Mouse (Mus musculus) kidney, postnatal 0 days (tissue): ENCODE data around the gene Podnl1. TPM values are rescaled to one million over a fixed set of nuclear protein-coding genes. Genes with fewer than 3 reads are reported as not detected.
A peak's percentile ranks its signal among the peaks of the same experiment; 100 is the strongest.

Experiments
- ATAC-seq: fragments of 200-750 bp; cut with Nextera tagmentation; replicated peaks from 2 replicates; pipeline ENCODE4 v1.8.0; 2017; ENCODE audit warnings: low read depth, moderate number of reproducible peaks, moderate TSS enrichment, moderate library complexity; ENCODE audit not compliant: low FRiP score
- DNase-seq: peaks from one replicate; pipeline ENCODE4 v3.0.0-alpha.2; 2016; ENCODE audit warnings: low spot score
- H3K27ac ChIP-seq: fragments of 300-500 bp; sonication (generic); 2 replicates; pipeline ENCODE4 v1.5.1; 2014; ENCODE audit warnings: mild to moderate bottlenecking
- H3K27me3 ChIP-seq: fragments of 300-500 bp; sonication (generic); 2 replicates; pipeline ENCODE4 v1.6.1; 2014; ENCODE audit warnings: low read length, mixed read lengths; ENCODE audit not compliant: insufficient read depth
- H3K36me3 ChIP-seq: fragments of 300-500 bp; sonication (generic); 2 replicates; pipeline ENCODE4 v1.6.1; 2014; ENCODE audit warnings: low read length, mixed read lengths; ENCODE audit not compliant: insufficient read depth
- H3K4me1 ChIP-seq: fragments of 300-500 bp; sonication (generic); replicated peaks from 2 replicates; pipeline ENCODE4 v1.6.1; 2014; ENCODE audit warnings: antibody characterized with exemption, low read length, mixed read lengths; ENCODE audit not compliant: insufficient read depth
- H3K4me2 ChIP-seq: fragments of 300-500 bp; sonication (generic); 2 replicates; pipeline ENCODE4 v1.6.1; 2014; ENCODE audit warnings: mild to moderate bottlenecking, low read length, moderate library complexity, mixed read lengths
- H3K4me3 ChIP-seq: fragments of 300-500 bp; sonication (generic); replicated peaks from 2 replicates; pipeline ENCODE4 v1.5.1; 2014; ENCODE audit warnings: low read depth, low read length
- H3K9ac ChIP-seq: fragments of 300-500 bp; sonication (generic); 2 replicates; pipeline ENCODE4 v1.6.1; 2014; ENCODE audit warnings: low read depth, low read length
- H3K9me3 ChIP-seq: fragments of 300-500 bp; sonication (generic); replicated peaks from 2 replicates; pipeline ENCODE4 v1.6.1; 2016; ENCODE audit warnings: low read length, inconsistent platforms, mixed read lengths
- CTCF ChIP-seq: IDR thresholded peaks from 2 replicates; pipeline ENCODE4 v1.5.1; 2016; ENCODE audit warnings: antibody characterized with exemption, low read depth, mild to moderate bottlenecking, moderate library complexity
- whole genome bisulfite sequencing: fragments of 180-500 bp; shearing (Covaris S2); extraction: QIAGEN DNeasy Blood & Tissue Kit; methylation state at CpG from one replicate; pipeline ENCODE4 v1.1.7; 2014; 5-methylcytosine and 5-hydroxymethylcytosine counted together
- microRNA counts: library from miRNA; unstranded; fragments of <30 nt; microRNA quantifications from one replicate; lab custom pipeline; 2015
- microRNA-seq: library from miRNA; unstranded; fragments of <30 nt; microRNA quantifications from one replicate; pipeline ENCODE4, GENCODE M21; 2016
- polyA plus RNA-seq: library from polyadenylated mRNA; unstranded; fragments of >200 nt; fragmentation: Nextera tagmentation; extraction: Ambion mirVana; gene quantifications from 2 replicates; pipeline ENCODE4 v1.2.1, GENCODE M21; 2015

The Podnl1 gene
- polyA plus RNA-seq, 1 experiment from 2014 or later, result 0.14 TPM

DNA sequence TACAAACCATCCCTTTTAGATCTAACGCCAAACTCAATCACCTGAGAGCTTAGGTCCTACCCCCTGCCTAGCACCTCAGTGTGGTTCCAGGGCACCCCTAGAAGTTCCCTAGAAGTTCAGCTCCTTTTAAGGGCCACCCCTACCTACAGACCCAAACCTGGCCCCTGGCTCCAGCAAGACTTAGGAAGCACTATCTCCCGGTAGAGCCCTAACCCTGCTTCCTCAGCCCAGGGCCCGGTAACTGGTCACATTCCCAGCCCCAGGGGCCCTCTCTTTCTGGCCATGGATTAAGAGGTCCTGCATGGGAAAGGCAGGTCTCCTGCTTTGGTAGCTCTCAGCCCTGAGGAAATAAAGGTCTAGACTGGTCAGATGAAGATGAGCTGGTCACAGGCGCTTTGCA, 54.2 kb downstream of the Podnl1 start:
- H3K27ac ChIP-seq, result peak overlapping the region; percentile 67
- no peaks in the 10 kb centered on the region for H3K27me3 ChIP-seq
- peak overlapping the region; percentile 51 for H3K4me2 ChIP-seq
- H3K9me3 ChIP-seq, result no peaks in the 10 kb centered on the region
- no peak for TF ChIP-seq CTCF
- 15% methylated on average over 4 of the region's 4 CpGs for WGBS
- DNase-seq (no peak), ATAC-seq (no peak)
- peak overlapping the region; percentile 53 for H3K9ac ChIP-seq
- no peaks in the 10 kb centered on the region for H3K36me3 ChIP-seq
- 0 out of 2 replicates have a peak overlapping the region, but pooled peaks have one; percentile 12 for H3K4me3 ChIP-seq
- peaks cover 40% of the 10 kb centered on the region for H3K4me1 ChIP-seq

DNA sequence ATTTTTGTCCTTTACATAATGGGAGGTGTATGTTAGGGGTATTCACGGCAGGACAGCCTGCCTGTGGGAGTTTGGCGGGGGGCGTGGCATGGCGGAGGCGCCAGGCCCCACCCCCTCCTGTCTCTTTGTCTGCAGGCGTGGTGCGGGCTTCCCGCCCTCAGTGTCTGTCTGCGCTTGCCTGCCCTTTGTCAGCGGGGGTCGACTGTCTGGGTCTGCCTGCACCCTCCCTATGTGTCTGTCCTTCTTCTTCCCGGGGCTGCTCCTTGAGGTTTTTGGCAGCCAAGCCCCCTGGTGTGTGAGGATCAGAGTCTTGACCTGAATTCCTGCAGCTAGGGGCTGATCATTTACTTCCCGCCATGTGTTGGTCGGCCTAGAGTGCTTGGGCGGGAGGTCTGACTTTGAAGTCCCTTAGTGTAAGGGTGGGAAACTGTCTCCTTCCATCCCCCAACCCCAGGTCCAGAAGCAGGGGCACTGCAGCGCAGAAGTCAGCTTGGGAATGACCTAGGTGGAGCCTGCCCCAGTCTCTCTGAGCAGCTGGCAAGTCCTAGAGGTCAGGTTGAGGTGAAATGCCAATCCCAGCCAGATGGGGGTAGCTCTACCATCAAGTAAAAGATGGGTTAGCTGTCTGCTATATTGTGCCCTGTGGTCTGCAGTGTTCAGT, 54.9 kb downstream of the Podnl1 start:
- Histone ChIP-seq H3K27ac (peak overlapping the region; percentile 67; the same call in 1 of the 2 replicates), H3K27me3 (no peaks in the 10 kb centered on the region), H3K36me3 (no peaks in the 10 kb centered on the region), H3K4me2 (peak overlapping the region; percentile 51), H3K4me3 (0 out of 2 replicates have a peak overlapping the region, but pooled peaks have one; percentile 12), H3K9ac (peak overlapping the region; percentile 53), H3K9me3 (no peaks in the 10 kb centered on the region), H3K4me1 (peaks cover 40% of the 10 kb centered on the region)
- ATAC-seq (peak; percentile 37; the same call in 1 of the 2 replicates), DNase-seq (peak; percentile 74)
- TF ChIP-seq CTCF, result peak; percentile 25; the same call in 1 of the 2 replicates
- WGBS, result 3% methylated on average over 16 of the region's 16 CpGs

MicroRNAs within 50 kb of the gene (microRNA counts, 519-probe panel; counts per million panel counts)
- microRNA mmu-miR-181c (lab: Ali Mortazavi, UCI), result 3,943 counts per million, percentile 75 among the panel's probes with 10 or more counts
- microRNA mmu-miR-709 (lab: Ali Mortazavi, UCI), result 330 counts per million, percentile 68 among the panel's probes with 10 or more counts

Small RNAs within 50 kb of the gene (microRNA-seq; reads per million reads assigned to microRNA genes)
- gene Gm25110, result not detected
- 4,563 reads per million, percentile 90 among the genes with 10 or more reads in this experiment for gene Mir181c
- 2,805 reads per million, percentile 87 among the genes with 10 or more reads in this experiment for gene Mir181d
- not detected for gene Mir709

Other genes with a start within 250 kb of the Podnl1 start
- 11.5 and 14.4 TPM in 2 replicates for gene Adgrl1, start 225.9 kb upstream of the Podnl1 start, polyA plus RNA-seq
- 0.46 and 0.47 TPM in 2 replicates for gene Gm10644, start 170.8 kb upstream of the Podnl1 start, polyA plus RNA-seq
- 23.0 and 27.8 TPM in 2 replicates for gene Asf1b, start 170.5 kb upstream of the Podnl1 start, polyA plus RNA-seq
- gene Prkaca, start 153.0 kb upstream of the Podnl1 start, polyA plus RNA-seq, result 104 and 109 TPM in 2 replicates
- gene Samd1, start 128.3 kb upstream of the Podnl1 start, polyA plus RNA-seq, result 6.7 and 7.2 TPM in 2 replicates
- 1.1 and 1.7 TPM in 2 replicates for gene 1700067K01Rik, start 124.5 kb upstream of the Podnl1 start, polyA plus RNA-seq
- gene 2210011C24Rik, start 113.8 kb upstream of the Podnl1 start, polyA plus RNA-seq, result 15.8 and 21.0 TPM in 2 replicates
- gene Palm3, start 104.5 kb upstream of the Podnl1 start, polyA plus RNA-seq, result 12.7 and 15.7 TPM in 2 replicates
- gene Il27ra, start 83.4 kb upstream of the Podnl1 start, polyA plus RNA-seq, result 1.2 and 1.3 TPM in 2 replicates
- not detected in 2 replicates for gene Rln3, start 81.0 kb upstream of the Podnl1 start, polyA plus RNA-seq
- 1.8 TPM in 2 replicates for gene Gm10643, start 60.9 kb upstream of the Podnl1 start, polyA plus RNA-seq
- 6.7 and 7.4 TPM in 2 replicates for gene Rfx1, start 59.2 kb upstream of the Podnl1 start, polyA plus RNA-seq
- 7.5 TPM in 2 replicates for gene Dcaf15, start 21.2 kb upstream of the Podnl1 start, polyA plus RNA-seq
- 17.2 and 19.1 TPM in 2 replicates for gene Cc2d1a, start 21.9 kb downstream of the Podnl1 start, polyA plus RNA-seq
- 1.3 and 1.6 TPM in 2 replicates for gene 4930432K21Rik, start 22.0 kb downstream of the Podnl1 start, polyA plus RNA-seq
- gene Nanos3, start 59.2 kb downstream of the Podnl1 start, polyA plus RNA-seq, result 8.6 and 9.6 TPM in 2 replicates
- gene Zswim4, start 111.1 kb downstream of the Podnl1 start, polyA plus RNA-seq, result 10.5 and 11.0 TPM in 2 replicates
- 373 and 388 TPM in 2 replicates for gene D8Ertd738e, start 123.7 kb downstream of the Podnl1 start, polyA plus RNA-seq
- 80.4 and 81.6 TPM in 2 replicates for gene Mri1, start 131.3 kb downstream of the Podnl1 start, polyA plus RNA-seq
- gene Ccdc130, start 144.4 kb downstream of the Podnl1 start, polyA plus RNA-seq, result 17.4 and 20.2 TPM in 2 replicates